Mouse (Mus musculus): ENCODE data around the gene Unc79.

The Unc79 gene

GRCm38 (mm10) chr12:103128914-103129313, 180.3 kb downstream of the Unc79 start:
- DNase-seq (ENCODE audit: inconsistent ontology term): no peak

- DNase-seq (ENCODE audit: inconsistent ontology term): no peak
Measured at GRCm38 (mm10) chr12:103129395-103130248, 181.0 kb downstream of the Unc79 start.

GRCm38 (mm10) chr12:103131419-103131818, 182.8 kb downstream of the Unc79 start:
- DNase-seq (ENCODE audit: inconsistent ontology term): no peak

GRCm38 (mm10) chr12:103142550-103143010, 193.9 kb downstream of the Unc79 start:
- peak; percentile 56 for DNase-seq (ENCODE audit: inconsistent ontology term)

- peak; percentile 52 for DNase-seq (ENCODE audit: inconsistent ontology term)
Measured at GRCm38 (mm10) chr12:103143798-103144565, 195.3 kb downstream of the Unc79 start.

GRCm38 (mm10) chr12:103150247-103150646, 201.6 kb downstream of the Unc79 start:
- DNase-seq (ENCODE audit: inconsistent ontology term): no peak

GRCm38 (mm10) chr12:103154927-103155326, 206.3 kb downstream of the Unc79 start:
- no peak for DNase-seq (ENCODE audit: inconsistent ontology term)

GRCm38 (mm10) chr12:103155406-103155805, 206.7 kb downstream of the Unc79 start:
- no peak for DNase-seq (ENCODE audit: inconsistent ontology term)

GRCm38 (mm10) chr12:103157129-103157910, 208.7 kb downstream of the Unc79 start:
- peak; percentile 81 for DNase-seq (ENCODE audit: inconsistent ontology term)

GRCm38 (mm10) chr12:103159016-103159415, 210.4 kb downstream of the Unc79 start:
- no peak for DNase-seq (ENCODE audit: inconsistent ontology term)

- DNase-seq (ENCODE audit: inconsistent ontology term): no peak
Measured at GRCm38 (mm10) chr12:103160721-103161120, 212.1 kb downstream of the Unc79 start.

GRCm38 (mm10) chr12:103163596-103163995, 214.9 kb downstream of the Unc79 start:
- no peak for DNase-seq (ENCODE audit: inconsistent ontology term)

- DNase-seq (ENCODE audit: inconsistent ontology term): no peak
Measured at GRCm38 (mm10) chr12:103164101-103165030, 215.7 kb downstream of the Unc79 start.

GRCm38 (mm10) chr12:103168892-103169291, 220.2 kb downstream of the Unc79 start:
- no peak for DNase-seq (ENCODE audit: inconsistent ontology term)

- DNase-seq (ENCODE audit: inconsistent ontology term): no peak
Measured at GRCm38 (mm10) chr12:103183057-103183456, 234.4 kb downstream of the Unc79 start.

GRCm38 (mm10) chr12:103187020-103187419, 238.4 kb downstream of the Unc79 start:
- DNase-seq (ENCODE audit: inconsistent ontology term): no peak

- DNase-seq (ENCODE audit: inconsistent ontology term): no peak
Measured at GRCm38 (mm10) chr12:103188223-103188622, 239.6 kb downstream of the Unc79 start.

GRCm38 (mm10) chr12:103189771-103190170, 241.1 kb downstream of the Unc79 start:
- peak; percentile 40 for DNase-seq (ENCODE audit: inconsistent ontology term)

GRCm38 (mm10) chr12:103192996-103193395, 244.3 kb downstream of the Unc79 start:
- DNase-seq (ENCODE audit: inconsistent ontology term): no peak
